9 mouse cellular contexts compared by ENCODE assay signal in the genomic region with DNA sequence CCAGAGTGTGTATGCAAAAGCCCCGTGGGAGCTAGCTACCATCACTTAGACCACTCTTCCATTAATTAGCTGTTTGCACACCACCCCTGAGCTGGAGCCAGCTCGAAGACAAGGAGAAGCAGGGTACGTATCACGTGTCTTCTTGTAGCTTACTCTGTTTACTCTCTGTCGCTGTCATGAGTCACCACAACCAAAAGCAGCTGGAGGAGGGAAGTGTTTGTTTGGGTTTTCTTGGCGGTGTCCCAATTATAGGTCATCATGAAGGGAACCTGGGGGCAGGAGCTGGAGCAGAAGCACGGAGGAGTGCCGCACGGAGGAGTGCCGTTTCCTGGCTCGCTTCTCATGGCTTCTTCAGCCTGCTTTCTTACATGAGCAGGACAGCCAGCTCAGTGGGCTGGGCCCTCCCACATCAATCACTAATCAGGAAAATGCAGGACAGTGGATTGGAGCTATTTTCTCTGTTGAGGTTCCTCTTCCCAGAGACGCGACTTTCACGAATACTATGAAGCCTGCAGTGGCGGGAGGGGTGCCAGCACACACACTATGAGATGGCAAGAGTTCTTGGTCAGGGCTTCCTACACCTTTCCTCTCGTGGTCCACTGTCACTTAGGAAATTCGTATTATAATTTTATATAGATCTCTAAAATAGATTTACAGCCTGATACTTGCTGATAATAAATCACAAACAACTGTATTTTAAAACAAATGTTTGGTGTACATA. TPM values are rescaled to one million over a fixed set of nuclear protein-coding genes. Genes with fewer than 3 reads are reported as not detected.
DNase-seq lines count a peak whose midpoint lies in the region; ATAC-seq and TF ChIP-seq lines count a peak whose summit lies in the region.
"Had no signal": no experiment of that assay in that cellular context is flagged by ENCODE, and none has a peak within 500 bp of the region (broad histone marks: within the 10 kb centered on the region; RNA-seq: fewer than 3 reads in every experiment).

No protein-coding gene starts in this region.

- no peak for TF ChIP-seq CTCF in cerebellum, adult 2 months (IDR thresholded peaks at IDR 0.05; ENCODE audit: borderline replicate concordance, insufficient read depth, low read depth, low read length)

- no peaks in the 10 kb centered on the region for H3K9me3 ChIP-seq in heart, embryonic 11.5 days (replicated peaks; ENCODE audit: control insufficient read depth, low read length)

- DNase-seq in layer of hippocampus, adult 18-20 months (ENCODE audit: low spot score in 2 of 2), result peak; percentile 28 to 65
- no peak for DNase-seq in layer of hippocampus, postnatal 25 days (ENCODE audit: extremely low spot score in 1 of 2, low spot score in 1 of 2)
- peak; percentile 45 to 54 for DNase-seq in cerebellum, adult 2 months
- DNase-seq in kidney, postnatal 36 days, result peak; percentile 39 to 62
- DNase-seq in lung, postnatal 14 days, result peak; percentile 74
- peak; percentile 77 for DNase-seq in urinary bladder, postnatal 14 days (ENCODE audit: low spot score)
- DNase-seq in spleen, postnatal 10 days (ENCODE audit: low spot score in 2 of 2), result no peak

- peaks cover 3% of the 10 kb centered on the region for H3K4me1 ChIP-seq in cerebellum, adult 2 months (ENCODE audit: control insufficient read depth, insufficient read depth, low read length)
- H3K4me1 ChIP-seq in heart, embryonic 11.5 days (ENCODE audit: control insufficient read depth, insufficient read depth, low read length), result peaks cover 7% of the 10 kb centered on the region; the same call in 1 of the 2 replicates

- no peak overlapping the region for H3K27ac ChIP-seq in cerebellum, adult 2 months (ENCODE audit: insufficient read depth, low read length)
- no peak overlapping the region for H3K27ac ChIP-seq in heart, embryonic 11.5 days (ENCODE audit: low read depth, low read length)

- H3K4me2 ChIP-seq in heart, embryonic 11.5 days, result peak overlapping the region; percentile 58

- peak overlapping the region; percentile 64 for H3K4me3 ChIP-seq in cerebellum, adult 2 months (replicated peaks; ENCODE audit: insufficient read depth, low read depth, low read length)
- peak overlapping the region; percentile 19; the same call in 1 of the 2 replicates for H3K4me3 ChIP-seq in heart, embryonic 11.5 days (ENCODE audit: low read depth, low read length)
- H3K4me3 ChIP-seq: megakaryocyte, embryonic 14.5 days had no signal

- no peak for ATAC-seq in heart, embryonic 11.5 days (replicated peaks; ENCODE audit: insufficient number of reproducible peaks, low FRiP score, low TSS enrichment)

- no peak overlapping the region; the same call in 1 of the 2 replicates for H3K9ac ChIP-seq in heart, embryonic 11.5 days (ENCODE audit: low read depth, low read length)

- no peaks in the 10 kb centered on the region for H3K27me3 ChIP-seq in cerebellum, adult 2 months (ENCODE audit: control insufficient read depth, insufficient read depth, low read length)
- no peaks in the 10 kb centered on the region for H3K27me3 ChIP-seq in heart, embryonic 11.5 days (ENCODE audit: control insufficient read depth, insufficient read depth, low read length)

- 8% methylated on average over 17 of the region's 17 CpGs for WGBS in cerebellum, adult 2 months
- WGBS in heart, embryonic 11.5 days (ENCODE audit: insufficient replicate concordance), result 45% methylated on average over 17 of the region's 17 CpGs

- TF ChIP-seq POLR2A in cerebellum, adult 2 months (IDR thresholded peaks at IDR 0.05; ENCODE audit: borderline replicate concordance, insufficient read depth, low read length), result no peak

- no peaks in the 10 kb centered on the region for H3K36me3 ChIP-seq in heart, embryonic 11.5 days (ENCODE audit: control insufficient read depth, insufficient read depth, low read length)

RNA-seq across cellular contexts. Expression of gene Larp6, which starts 30.6 kb away (rescaled TPM):
- total RNA-seq in layer of hippocampus, adult 18-20 months (2021), result 10 to 100 TPM; 37.3 to 43.1 TPM
- total RNA-seq in layer of hippocampus, postnatal 25 days (2021), result 10 to 100 TPM; 36.2 to 38.6 TPM
- 44.9 and 46.0 TPM in 2 replicates for polyA plus RNA-seq in cerebellum, adult 2 months (2012; rRNA removed)
- 0.40 and 0.92 TPM in 2 replicates for polyA plus RNA-seq in heart, embryonic 11.5 days (2014; fragmentation: Nextera tagmentation; extraction: Ambion mirVana)

RNA-seq across cellular contexts. Expression of gene Uaca, which starts 51.0 kb away (rescaled TPM):
- 1 to 10 TPM; 5.5 to 6.3 TPM for total RNA-seq in layer of hippocampus, adult 18-20 months (2021)
- total RNA-seq in layer of hippocampus, postnatal 25 days (2021), result 1 to 10 TPM; 6.6 to 8.6 TPM
- 6.7 TPM in 2 replicates for polyA plus RNA-seq in cerebellum, adult 2 months (2012; rRNA removed)
- 19.2 and 26.8 TPM in 2 replicates for polyA plus RNA-seq in heart, embryonic 11.5 days (2014; fragmentation: Nextera tagmentation; extraction: Ambion mirVana)

RNA-seq across cellular contexts. Expression of gene Lrrc49, which starts 55.4 kb away (rescaled TPM):
- 10 to 100 TPM; 59.4 to 61.0 TPM for total RNA-seq in layer of hippocampus, adult 18-20 months (2021)
- total RNA-seq in layer of hippocampus, postnatal 25 days (2021), result 10 to 100 TPM; 57.2 to 60.3 TPM
- polyA plus RNA-seq in cerebellum, adult 2 months (2012; rRNA removed), result 146 and 163 TPM in 2 replicates
- polyA plus RNA-seq in heart, embryonic 11.5 days (2014; fragmentation: Nextera tagmentation; extraction: Ambion mirVana), result 9.3 and 10.3 TPM in 2 replicates

Comparison
In these comparisons a context has a peak if more than half of its experiments do, and no peak if none do; other contexts are left out.
1. DNase-seq: peak in layer of hippocampus, adult 18-20 months (2 of 2), cerebellum, adult 2 months (2 of 2), kidney, postnatal 36 days (2 of 2), lung, postnatal 14 days (single experiment) and urinary bladder, postnatal 14 days (single experiment); none in layer of hippocampus, postnatal 25 days (0 of 2) and spleen, postnatal 10 days (0 of 2).